Mouse (Mus musculus) E14TG2a.4 (cell line): ENCODE results near the gene Cerkl.
A peak's percentile ranks its signal among the peaks of the same experiment; 100 is the strongest.

ENCODE experiments used
- H3K27me3 ChIP-seq: 2 replicates; pipeline ENCODE4 v1.6.1; 2014; ENCODE audit warnings: low read length, control low read depth; ENCODE audit not compliant: insufficient read depth
- H3K36me3 ChIP-seq: 2 replicates; pipeline ENCODE4 v1.6.1; 2014; ENCODE audit warnings: low read length, control low read depth; ENCODE audit not compliant: insufficient read depth
- H3K4me1 ChIP-seq: replicated peaks from 2 replicates; pipeline ENCODE4 v1.6.1; 2014; ENCODE audit warnings: low read depth, low read length, control low read depth
- H3K4me3 ChIP-seq: replicated peaks from 2 replicates; pipeline ENCODE4 v1.5.1; 2014; ENCODE audit warnings: mild to moderate bottlenecking, low read length
- H3K9me3 ChIP-seq: 2 replicates; pipeline ENCODE4 v1.6.1; 2014; ENCODE audit warnings: low read length, control low read depth
- CTCF ChIP-seq: conservative IDR thresholded peaks from 2 replicates; pipeline ENCODE4 v1.5.1; 2014; ENCODE audit warnings: low read length
- NANOG ChIP-seq: IDR thresholded peaks from 2 replicates; pipeline ENCODE4 v1.6.1; 2014; ENCODE audit warnings: borderline replicate concordance, low read length, mixed read lengths
- POU5F1 ChIP-seq: IDR thresholded peaks from 2 replicates; pipeline ENCODE4 v1.6.1; 2014; ENCODE audit warnings: low read length, borderline replicate concordance

Cerkl gene

GRCm38 (mm10) chr2:79368661-79369060, 87.9 kb downstream of the Cerkl start:
- H3K27me3 ChIP-seq, result no peaks in the 10 kb centered on the region
- TF ChIP-seq CTCF, result no peak
- TF ChIP-seq POU5F1, result no peak
- TF ChIP-seq NANOG, result no peak
- H3K4me1 ChIP-seq, result peaks cover 61% of the 10 kb centered on the region
- peak overlapping the region; percentile 49 for H3K4me3 ChIP-seq
- H3K9me3 ChIP-seq, result no peaks in the 10 kb centered on the region
- no peaks in the 10 kb centered on the region for H3K36me3 ChIP-seq

DNA sequence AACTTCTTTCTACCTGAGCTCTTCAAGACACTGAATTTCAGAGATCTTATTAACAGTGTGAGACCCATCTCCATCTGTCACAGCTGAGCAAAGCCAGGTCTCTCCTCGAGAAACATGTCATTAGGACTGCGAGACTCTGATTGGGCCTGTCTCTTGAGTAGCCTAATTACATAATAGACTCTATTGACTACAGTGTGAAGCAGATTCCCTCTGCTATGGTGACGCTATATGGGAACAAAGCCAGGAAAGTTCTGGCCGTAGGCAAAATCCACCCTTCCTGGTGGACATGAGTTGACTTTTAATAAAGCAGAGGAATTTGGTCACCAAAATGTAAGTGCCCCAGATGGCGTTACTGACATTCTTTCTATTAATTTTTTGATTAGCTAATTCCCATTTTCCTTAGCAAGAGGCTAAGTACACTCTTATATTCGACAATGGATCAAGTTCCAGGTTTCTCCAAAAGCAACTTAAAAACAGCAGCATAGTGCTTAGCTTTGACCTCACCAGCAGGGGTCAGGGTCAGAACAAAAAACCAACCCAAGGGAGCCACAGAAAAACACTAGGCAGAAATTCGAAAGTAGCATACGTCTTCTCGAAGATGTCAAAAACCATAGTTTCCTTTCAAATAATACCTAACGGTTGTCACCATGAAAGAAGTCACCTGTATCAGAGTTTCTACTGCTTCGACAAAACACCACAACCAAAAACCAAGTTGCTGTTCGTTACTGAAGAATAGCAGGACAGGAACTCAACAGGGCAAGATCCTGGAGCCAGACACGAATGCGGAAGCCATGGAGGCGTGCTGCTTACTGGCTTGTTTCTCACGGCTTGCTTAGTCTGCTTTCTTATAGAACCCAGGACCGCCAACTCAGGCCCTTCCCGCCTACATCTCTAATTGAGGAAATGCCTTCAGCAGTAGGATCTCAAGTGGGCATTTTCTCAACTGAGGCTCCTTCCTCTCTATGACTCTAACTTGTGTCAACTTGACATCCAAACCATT, 88.8 kb downstream of the Cerkl start:
- no peaks in the 10 kb centered on the region for H3K9me3 ChIP-seq
- H3K4me3 ChIP-seq, result peak overlapping the region; percentile 49
- peak; percentile 37 for TF ChIP-seq CTCF
- TF ChIP-seq NANOG, result no peak
- no peak for TF ChIP-seq POU5F1
- peaks cover 57% of the 10 kb centered on the region for H3K4me1 ChIP-seq
- no peaks in the 10 kb centered on the region for H3K27me3 ChIP-seq
- H3K36me3 ChIP-seq, result no peaks in the 10 kb centered on the region

DNA sequence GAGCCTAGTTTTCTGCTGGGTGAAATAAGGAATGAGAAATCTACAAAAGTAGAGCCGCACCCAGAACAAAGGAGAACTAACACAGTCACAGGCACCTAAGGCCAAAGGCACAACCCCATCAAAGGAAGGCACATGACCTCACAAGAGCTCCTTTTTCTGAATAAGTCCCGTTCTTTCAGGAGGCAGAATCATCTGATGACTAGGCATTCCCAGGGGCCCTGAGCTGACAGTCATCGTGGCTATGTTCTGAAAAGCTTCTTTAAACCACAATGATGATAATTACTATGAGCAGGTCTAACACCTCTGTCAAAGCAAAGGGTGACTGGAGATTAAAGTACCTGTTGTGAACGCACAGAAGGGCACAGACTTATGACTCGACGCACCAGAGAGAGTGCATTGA, 92.7 kb downstream of the Cerkl start:
- Histone ChIP-seq H3K9me3 (no peaks in the 10 kb centered on the region), H3K27me3 (no peaks in the 10 kb centered on the region), H3K36me3 (peaks cover 3% of the 10 kb centered on the region; the same call in 1 of the 2 replicates), H3K4me3 (no peak overlapping the region), H3K4me1 (peaks cover 37% of the 10 kb centered on the region)
- TF ChIP-seq NANOG (no peak), CTCF (no peak), POU5F1 (no peak)

DNA sequence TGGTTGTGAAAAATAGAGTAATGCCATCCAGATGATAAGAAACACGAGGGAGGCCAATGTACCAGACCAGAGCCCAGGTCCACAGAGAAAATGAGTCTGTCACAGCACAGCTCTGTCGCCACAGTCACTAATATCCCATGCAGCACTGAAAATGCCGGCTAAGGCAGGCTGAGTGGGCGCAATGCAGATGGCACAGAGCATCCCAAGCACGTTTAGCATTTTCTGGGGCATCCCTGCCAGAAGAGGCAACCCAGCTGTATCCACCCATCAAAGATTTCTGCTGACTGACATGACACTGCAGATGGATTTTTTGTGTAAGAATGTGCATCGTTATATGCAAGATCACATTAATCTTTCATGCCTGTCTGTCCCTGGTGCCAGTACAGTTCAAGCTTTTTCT, 94.6 kb downstream of the Cerkl start:
- Histone ChIP-seq H3K4me3 (no peak overlapping the region), H3K27me3 (no peaks in the 10 kb centered on the region), H3K9me3 (no peaks in the 10 kb centered on the region), H3K36me3 (peaks cover 3% of the 10 kb centered on the region; the same call in 1 of the 2 replicates), H3K4me1 (peaks cover 19% of the 10 kb centered on the region)
- no peak for TF ChIP-seq POU5F1
- TF ChIP-seq NANOG, result no peak

GRCm38 (mm10) chr2:79357835-79358234, 98.8 kb downstream of the Cerkl start:
- TF ChIP-seq CTCF, result no peak
- no peak for TF ChIP-seq POU5F1
- no peak for TF ChIP-seq NANOG
- Histone ChIP-seq H3K4me3 (no peak overlapping the region), H3K9me3 (no peaks in the 10 kb centered on the region), H3K27me3 (no peaks in the 10 kb centered on the region), H3K36me3 (peaks cover 3% of the 10 kb centered on the region; the same call in 1 of the 2 replicates), H3K4me1 (peaks cover 8% of the 10 kb centered on the region; the same call in 1 of the 2 replicates)

GRCm38 (mm10) chr2:79354773-79355172, 101.8 kb downstream of the Cerkl start:
- Histone ChIP-seq H3K4me3 (0 out of 2 replicates have a peak overlapping the region, but pooled peaks have one; percentile 3), H3K36me3 (no peaks in the 10 kb centered on the region), H3K27me3 (no peaks in the 10 kb centered on the region), H3K9me3 (no peaks in the 10 kb centered on the region), H3K4me1 (peaks cover 11% of the 10 kb centered on the region; the same call in 1 of the 2 replicates)
- no peak for TF ChIP-seq NANOG
- no peak for TF ChIP-seq POU5F1
- no peak for TF ChIP-seq CTCF

- TF ChIP-seq NANOG (no peak), POU5F1 (no peak), CTCF (no peak)
- Histone ChIP-seq H3K4me3 (no peak overlapping the region), H3K27me3 (no peaks in the 10 kb centered on the region), H3K4me1 (peaks cover 11% of the 10 kb centered on the region; the same call in 1 of the 2 replicates), H3K9me3 (no peaks in the 10 kb centered on the region), H3K36me3 (no peaks in the 10 kb centered on the region)
Observed at GRCm38 (mm10) chr2:79352100-79352802, 104.3 kb downstream of the Cerkl start.
